Mouse (Mus musculus) inflammation-experienced regulatory T-cells, adult 6 months (primary cell): Measurements from ENCODE around the gene Olfr1044. TPM values are rescaled to one million over a fixed set of nuclear protein-coding genes. Genes with fewer than 3 reads are reported as not detected.
"Not testable (repeated sequence)": the region's sequence is repeated elsewhere in the genome, so short reads cannot be mapped to it uniquely, and the experiment has no call there.

Experiments
- ATAC-seq: one replicate; pipeline ENCODE4 v1.8.0; 2017
- polyA plus RNA-seq, 3 experiments: library from polyadenylated mRNA; unstranded; fragments of 100-300 nt; shearing (Covaris generic); gene quantifications; one replicate each; pipeline ENCODE4 v1.2.1; 2017

Olfr1044 gene
- polyA plus RNA-seq = not detected

GRCm38 (mm10) chr2:86177720-86178119, at the start of gene Olfr1044:
Olfr1044 (minus strand) TSS chr2:86177820.
- no peak for ATAC-seq

- no peak for ATAC-seq
Measured at GRCm38 (mm10) chr2:86219214-86219613, 41.6 kb upstream of the Olfr1044 start, which contains the start of gene Olfr1046. Olfr1046 (minus strand) TSS chr2:86219314.

- ATAC-seq = no peak
Measured at GRCm38 (mm10) chr2:86202909-86203308, 25.3 kb upstream of the Olfr1044 start, which contains the start of gene Olfr1045. Olfr1045 (minus strand) TSS chr2:86203009.

- ATAC-seq = no peak
Measured at GRCm38 (mm10) chr2:86195863-86196262, 18.2 kb upstream of the Olfr1044 start.

- no peak for ATAC-seq
Measured at GRCm38 (mm10) chr2:86185583-86185982, 8.0 kb upstream of the Olfr1044 start, which contains the start of gene Olfr52. Olfr52 (minus strand) TSS chr2:86185683.

GRCm38 (mm10) chr2:86179950-86180349, 2.3 kb upstream of the Olfr1044 start:
- ATAC-seq = no peak

- not testable (repeated sequence) for ATAC-seq
Measured at GRCm38 (mm10) chr2:86175422-86175821, 2.2 kb downstream of the Olfr1044 start.

GRCm38 (mm10) chr2:86167422-86167821, 10.2 kb downstream of the Olfr1044 start, which contains the start of gene Olfr1043:
Olfr1043 (minus strand) TSS chr2:86167522.
- ATAC-seq = no peak

GRCm38 (mm10) chr2:86161738-86162137, 15.9 kb downstream of the Olfr1044 start, which contains the start of gene Olfr1042:
Olfr1042 (minus strand) TSS chr2:86161838.
- ATAC-seq = no peak

GRCm38 (mm10) chr2:86146632-86147031, 31.0 kb downstream of the Olfr1044 start, which contains the start of gene Olfr1040:
Olfr1040 (minus strand) TSS chr2:86146732.
- ATAC-seq = no peak

- ATAC-seq = no peak
Measured at GRCm38 (mm10) chr2:86135828-86136227, 41.8 kb downstream of the Olfr1044 start, which contains the start of gene Olfr1039. Olfr1039 (minus strand) TSS chr2:86135928.

Other genes starting within 250 kb of the Olfr1044 start
- gene Olfr1028, start 227.4 kb downstream of the Olfr1044 start, polyA plus RNA-seq = not detected
- gene Olfr1029, start 203.9 kb downstream of the Olfr1044 start, polyA plus RNA-seq = not detected
- not detected for gene Olfr1030, start 198.5 kb downstream of the Olfr1044 start, polyA plus RNA-seq
- not detected for gene Olfr1031, start 187.5 kb downstream of the Olfr1044 start, polyA plus RNA-seq
- gene Olfr1032, start 172.3 kb downstream of the Olfr1044 start, polyA plus RNA-seq = not detected
- gene Olfr1033, start 157.2 kb downstream of the Olfr1044 start, polyA plus RNA-seq = 1 to 10 TPM in 1 of 3 experiments, not detected in 2; 1.2 TPM
- not detected for gene Olfr1034, start 132.0 kb downstream of the Olfr1044 start, polyA plus RNA-seq
- gene Olfr1036, start 103.8 kb downstream of the Olfr1044 start, polyA plus RNA-seq = not detected
- not detected for gene Olfr1037, start 90.4 kb downstream of the Olfr1044 start, polyA plus RNA-seq
- gene Olfr1039, start 41.9 kb downstream of the Olfr1044 start, polyA plus RNA-seq = not detected
- not detected for gene Olfr1040, start 31.1 kb downstream of the Olfr1044 start, polyA plus RNA-seq
- not detected for gene Olfr1042, start 16.0 kb downstream of the Olfr1044 start, polyA plus RNA-seq
- not detected for gene Olfr1043, start 10.3 kb downstream of the Olfr1044 start, polyA plus RNA-seq
- gene Olfr52, start 7.9 kb upstream of the Olfr1044 start, polyA plus RNA-seq = not detected
- not detected for gene Olfr1045, start 25.2 kb upstream of the Olfr1044 start, polyA plus RNA-seq
- gene Olfr1046, start 41.5 kb upstream of the Olfr1044 start, polyA plus RNA-seq = not detected
- gene Olfr1047, start 53.6 kb upstream of the Olfr1044 start, polyA plus RNA-seq = not detected
- gene Olfr1048, start 62.5 kb upstream of the Olfr1044 start, polyA plus RNA-seq = not detected
- gene Olfr1049, start 80.5 kb upstream of the Olfr1044 start, polyA plus RNA-seq = not detected
- not detected for gene Olfr1051, start 101.3 kb upstream of the Olfr1044 start, polyA plus RNA-seq
- under 1 TPM in 1 of 3 experiments, not detected in 2; 0.21 TPM for gene Olfr1052, start 114.6 kb upstream of the Olfr1044 start, polyA plus RNA-seq
- gene Olfr1053, start 137.5 kb upstream of the Olfr1044 start, polyA plus RNA-seq = not detected
- gene Olfr1054, start 157.6 kb upstream of the Olfr1044 start, polyA plus RNA-seq = not detected
- gene Olfr1055, start 172.5 kb upstream of the Olfr1044 start, polyA plus RNA-seq = not detected
- not detected for gene Olfr1056, start 184.6 kb upstream of the Olfr1044 start, polyA plus RNA-seq
- not detected for gene Olfr1057, start 200.6 kb upstream of the Olfr1044 start, polyA plus RNA-seq
- gene Olfr1058, start 210.7 kb upstream of the Olfr1044 start, polyA plus RNA-seq = not detected
- gene Olfr1061, start 236.2 kb upstream of the Olfr1044 start, polyA plus RNA-seq = not detected
- gene Olfr1062, start 248.9 kb upstream of the Olfr1044 start, polyA plus RNA-seq = not detected